Mouse (Mus musculus) liver, embryonic 16.5 days (tissue): ENCODE measurements around the gene Ccdc92. TPM values are rescaled to one million over a fixed set of nuclear protein-coding genes. Genes with fewer than 3 reads are reported as not detected.

Experiments used
- ATAC-seq: fragments of 200-750 bp; cut with Nextera tagmentation; 2 replicates; pipeline ENCODE4 v1.8.0; 2017; ENCODE audit warnings: low read depth, mild to moderate bottlenecking, moderate number of reproducible peaks, moderate library complexity
- H3K27ac ChIP-seq: fragments of 300-500 bp; sonication (generic); 2 replicates; pipeline ENCODE4 v1.5.1; 2014; ENCODE audit warnings: mild to moderate bottlenecking, low read length
- H3K27me3 ChIP-seq: fragments of 300-500 bp; sonication (generic); 2 replicates; pipeline ENCODE4 v1.6.1; 2014; ENCODE audit warnings: low read depth, low read length, mixed read lengths; ENCODE audit not compliant: control insufficient read depth, insufficient read depth
- H3K36me3 ChIP-seq: fragments of 300-500 bp; sonication (generic); 2 replicates; pipeline ENCODE4 v1.6.1; 2014; ENCODE audit warnings: mild to moderate bottlenecking; ENCODE audit not compliant: control insufficient read depth, insufficient read depth
- H3K4me1 ChIP-seq: fragments of 300-500 bp; sonication (generic); 2 replicates; pipeline ENCODE4 v1.6.1; 2014; ENCODE audit warnings: low read depth, low read length, mixed read lengths; ENCODE audit not compliant: control insufficient read depth
- H3K4me2 ChIP-seq: fragments of 300-500 bp; sonication (generic); 2 replicates; pipeline ENCODE4 v1.6.1; 2014; ENCODE audit warnings: low read depth, low read length, mixed read lengths
- H3K4me3 ChIP-seq: fragments of 300-500 bp; sonication (generic); 2 replicates; pipeline ENCODE4 v1.5.1; 2014; ENCODE audit warnings: low read depth, mild to moderate bottlenecking, low read length
- H3K9ac ChIP-seq: fragments of 300-500 bp; sonication (generic); 2 replicates; pipeline ENCODE4 v1.6.1; 2014; ENCODE audit warnings: low read depth, low read length
- H3K9me3 ChIP-seq: fragments of 300-500 bp; sonication (generic); replicated peaks from 2 replicates; pipeline ENCODE4 v1.6.1; 2016; ENCODE audit warnings: low read length; ENCODE audit not compliant: control insufficient read depth
- WGBS: fragments of 180-500 bp; shearing (Covaris S2); extraction: QIAGEN DNeasy Blood & Tissue Kit; methylation state at CpG from one replicate; pipeline ENCODE4 v1.1.7; 2014; ENCODE audit not compliant: insufficient replicate concordance; 5-methylcytosine and 5-hydroxymethylcytosine counted together
- polyA plus RNA-seq: library from polyadenylated mRNA; unstranded; fragments of >200 nt; fragmentation: Nextera tagmentation; extraction: Ambion mirVana; gene quantifications from 2 replicates; pipeline ENCODE4 v1.2.1, GENCODE M21; 2015

The Ccdc92 gene
- polyA plus RNA-seq, 1 experiment from 2014 or later: 0.13 TPM

- H3K4me1 ChIP-seq: no peaks in the 10 kb centered on the region; the same call in 1 of the 2 replicates
- no peaks in the 10 kb centered on the region for H3K27me3 ChIP-seq
- H3K36me3 ChIP-seq: no peaks in the 10 kb centered on the region
- no peak overlapping the region for H3K9ac ChIP-seq
- H3K4me3 ChIP-seq: no peak overlapping the region
- no peaks in the 10 kb centered on the region for H3K9me3 ChIP-seq
- 54% methylated on average over 6 of the region's 8 CpGs for WGBS
- no peak overlapping the region for H3K27ac ChIP-seq
- no peak overlapping the region for H3K4me2 ChIP-seq
- ATAC-seq: no peak
Observed at GRCm38 (mm10) chr5:124896135-124896534, 33.9 kb upstream of the Ccdc92 start.

GRCm38 (mm10) chr5:124891921-124892370, 29.7 kb upstream of the Ccdc92 start:
- no peak overlapping the region for H3K4me3 ChIP-seq
- 61% methylated on average over 3 of the region's 3 CpGs for WGBS
- no peaks in the 10 kb centered on the region for H3K9me3 ChIP-seq
- no peaks in the 10 kb centered on the region; the same call in 1 of the 2 replicates for H3K4me1 ChIP-seq
- H3K27me3 ChIP-seq: no peaks in the 10 kb centered on the region
- peak; percentile 76 for ATAC-seq
- no peak overlapping the region for H3K4me2 ChIP-seq
- H3K27ac ChIP-seq: no peak overlapping the region
- H3K36me3 ChIP-seq: no peaks in the 10 kb centered on the region
- no peak overlapping the region for H3K9ac ChIP-seq

GRCm38 (mm10) chr5:124888661-124889060, 26.4 kb upstream of the Ccdc92 start:
- Histone ChIP-seq H3K9ac (no peak overlapping the region), H3K4me3 (no peak overlapping the region), H3K27ac (no peak overlapping the region), H3K4me2 (no peak overlapping the region), H3K36me3 (peaks cover 2% of the 10 kb centered on the region; the same call in 1 of the 2 replicates), H3K27me3 (no peaks in the 10 kb centered on the region), H3K9me3 (no peaks in the 10 kb centered on the region), H3K4me1 (no peaks in the 10 kb centered on the region; the same call in 1 of the 2 replicates)
- no peak for ATAC-seq
- WGBS: 77% methylated on average over 8 of the region's 8 CpGs

- peaks cover 2% of the 10 kb centered on the region; the same call in 1 of the 2 replicates for H3K36me3 ChIP-seq
- no peak overlapping the region for H3K27ac ChIP-seq
- WGBS: 78% methylated on average over 6 of the region's 6 CpGs
- no peaks in the 10 kb centered on the region for H3K9me3 ChIP-seq
- no peaks in the 10 kb centered on the region for H3K27me3 ChIP-seq
- no peak for ATAC-seq
- no peaks in the 10 kb centered on the region for H3K4me1 ChIP-seq
- no peak overlapping the region for H3K4me3 ChIP-seq
- H3K4me2 ChIP-seq: no peak overlapping the region
- no peak overlapping the region for H3K9ac ChIP-seq
Observed at GRCm38 (mm10) chr5:124883877-124884276, 21.7 kb upstream of the Ccdc92 start.

GRCm38 (mm10) chr5:124879801-124880200, 17.6 kb upstream of the Ccdc92 start:
- Histone ChIP-seq H3K4me2 (no peak overlapping the region), H3K9me3 (no peaks in the 10 kb centered on the region), H3K4me3 (no peak overlapping the region), H3K27me3 (no peaks in the 10 kb centered on the region), H3K9ac (no peak overlapping the region), H3K36me3 (no peaks in the 10 kb centered on the region), H3K27ac (no peak overlapping the region), H3K4me1 (no peaks in the 10 kb centered on the region)
- ATAC-seq: no peak
- 75% methylated on average over 6 of the region's 6 CpGs for WGBS

- Histone ChIP-seq H3K4me3 (no peak overlapping the region), H3K4me1 (no peaks in the 10 kb centered on the region), H3K27ac (no peak overlapping the region), H3K9me3 (no peaks in the 10 kb centered on the region), H3K27me3 (no peaks in the 10 kb centered on the region), H3K4me2 (no peak overlapping the region), H3K9ac (no peak overlapping the region), H3K36me3 (no peaks in the 10 kb centered on the region)
- 85% methylated on average over 4 of the region's 4 CpGs for WGBS
- no peak for ATAC-seq
Observed at GRCm38 (mm10) chr5:124879251-124879650, 17.0 kb upstream of the Ccdc92 start.

- no peaks in the 10 kb centered on the region for H3K36me3 ChIP-seq
- no peak overlapping the region for H3K4me3 ChIP-seq
- H3K9ac ChIP-seq: no peak overlapping the region
- H3K9me3 ChIP-seq: no peaks in the 10 kb centered on the region
- H3K27ac ChIP-seq: no peak overlapping the region
- WGBS: 82% methylated on average over 6 of the region's 6 CpGs
- H3K4me2 ChIP-seq: no peak overlapping the region
- no peak for ATAC-seq
- H3K4me1 ChIP-seq: no peaks in the 10 kb centered on the region
- no peaks in the 10 kb centered on the region for H3K27me3 ChIP-seq
Observed at GRCm38 (mm10) chr5:124873890-124874601, 11.8 kb upstream of the Ccdc92 start.

GRCm38 (mm10) chr5:124873096-124873495, 10.9 kb upstream of the Ccdc92 start:
- Histone ChIP-seq H3K27ac (no peak overlapping the region), H3K4me1 (no peaks in the 10 kb centered on the region), H3K27me3 (no peaks in the 10 kb centered on the region), H3K9ac (no peak overlapping the region), H3K4me2 (no peak overlapping the region), H3K36me3 (no peaks in the 10 kb centered on the region), H3K9me3 (no peaks in the 10 kb centered on the region), H3K4me3 (no peak overlapping the region)
- ATAC-seq: no peak
- 55% methylated on average over 3 of the region's 3 CpGs for WGBS

- H3K4me1 ChIP-seq: no peaks in the 10 kb centered on the region
- no peak overlapping the region for H3K9ac ChIP-seq
- H3K27ac ChIP-seq: no peak overlapping the region
- no peaks in the 10 kb centered on the region for H3K9me3 ChIP-seq
- no peak overlapping the region for H3K4me2 ChIP-seq
- no peaks in the 10 kb centered on the region for H3K36me3 ChIP-seq
- ATAC-seq: no peak
- WGBS: 57% methylated on average over 2 of the region's 2 CpGs
- H3K27me3 ChIP-seq: no peaks in the 10 kb centered on the region
- no peak overlapping the region for H3K4me3 ChIP-seq
Observed at GRCm38 (mm10) chr5:124872033-124872432, 9.8 kb upstream of the Ccdc92 start.
